Mouse (Mus musculus): ENCODE measurements at regions not wholly inside any gene's neighbourhood (a gene's known extent, or its start where the extent isn't known, plus 50 kb on each side); places are given as distances from the start of the nearest gene placed in this dataset.
"Not testable (repeated sequence)": the region's sequence is repeated elsewhere in the genome, so short reads cannot be mapped to it uniquely, and the experiment has no call there.

DNA sequence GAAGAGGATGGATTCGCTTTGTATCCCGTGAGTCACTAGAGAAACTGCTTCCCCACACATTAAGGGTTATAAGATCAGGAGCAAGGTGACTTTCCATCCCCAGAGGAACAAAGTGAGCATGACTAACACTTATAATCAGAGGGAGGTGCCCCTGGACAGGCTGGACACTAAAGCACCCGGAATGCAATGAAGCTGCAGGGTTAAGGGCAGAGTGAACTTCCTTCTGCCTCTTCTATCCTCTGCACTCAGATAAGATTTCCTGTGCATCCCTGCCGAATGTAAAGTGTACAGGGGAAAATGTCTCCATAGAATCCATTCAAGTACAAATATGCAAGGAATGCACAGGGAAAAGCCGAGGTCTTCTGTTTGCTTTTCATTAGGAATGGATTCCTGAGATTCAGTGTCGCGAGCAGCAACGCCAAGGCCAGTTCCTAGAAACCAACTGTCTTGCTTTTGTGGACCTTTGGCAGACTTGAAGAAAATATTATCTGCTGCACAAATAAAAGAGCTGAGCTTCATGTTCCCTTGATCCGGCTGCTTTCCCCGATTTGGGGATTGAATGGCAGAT is 58.5 kb upstream of the Fbxl7 start:
- no peak for DNase-seq (ENCODE audit: low spot score in 2 of 2)

DNA sequence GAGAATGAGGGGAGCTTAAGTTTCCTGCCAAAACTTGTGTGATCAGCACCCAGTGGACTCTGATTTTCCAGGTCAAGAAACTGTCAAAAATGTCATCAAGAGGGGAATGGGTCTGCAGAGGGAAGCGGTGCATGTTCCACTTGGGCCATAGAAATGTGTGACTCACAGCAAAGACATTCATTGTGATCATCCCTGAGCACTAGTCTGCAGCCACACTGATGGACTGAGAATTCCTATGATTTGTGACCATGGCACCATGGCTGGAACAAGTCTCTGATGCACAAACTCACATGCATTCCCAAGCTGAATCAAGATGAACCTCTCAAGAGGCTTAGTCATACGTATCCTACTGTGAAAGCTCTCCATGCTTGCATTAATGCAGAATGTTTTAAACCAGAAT is 63.6 kb upstream of the Fbxl7 start:
- no peak for DNase-seq (ENCODE audit: low spot score in 2 of 2)

DNA sequence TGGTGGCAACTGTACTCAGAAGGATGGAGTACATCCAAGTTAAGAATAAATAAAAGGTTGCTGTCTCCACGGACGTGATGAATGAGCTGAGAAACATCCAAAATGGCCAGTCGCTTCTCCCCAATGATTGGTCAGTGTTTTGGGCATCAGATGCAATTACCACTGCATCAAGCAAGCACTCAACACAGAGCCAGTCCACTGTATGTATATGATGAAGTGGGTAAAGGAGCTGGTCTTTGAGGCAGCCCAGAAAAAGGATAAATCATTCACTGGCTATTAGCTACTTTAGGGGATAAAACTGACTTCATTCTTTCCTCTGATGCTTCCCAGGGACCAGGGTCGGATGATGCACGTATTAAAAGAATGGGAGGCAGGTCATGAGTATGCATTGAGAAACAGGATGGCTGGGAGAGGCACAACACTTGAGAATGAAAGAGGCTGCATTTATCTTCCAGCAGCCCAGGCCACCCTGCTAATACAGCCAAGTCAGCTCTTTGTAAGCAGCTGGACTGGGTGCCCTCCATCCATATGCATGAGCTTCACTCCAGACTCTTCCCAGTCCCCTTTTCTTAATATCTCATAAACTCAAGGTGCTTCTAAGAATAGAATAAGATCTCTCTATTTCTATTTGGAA is 73.1 kb upstream of the Fbxl7 start:
- DNase-seq (ENCODE audit: low spot score in 2 of 2): no peak

DNA sequence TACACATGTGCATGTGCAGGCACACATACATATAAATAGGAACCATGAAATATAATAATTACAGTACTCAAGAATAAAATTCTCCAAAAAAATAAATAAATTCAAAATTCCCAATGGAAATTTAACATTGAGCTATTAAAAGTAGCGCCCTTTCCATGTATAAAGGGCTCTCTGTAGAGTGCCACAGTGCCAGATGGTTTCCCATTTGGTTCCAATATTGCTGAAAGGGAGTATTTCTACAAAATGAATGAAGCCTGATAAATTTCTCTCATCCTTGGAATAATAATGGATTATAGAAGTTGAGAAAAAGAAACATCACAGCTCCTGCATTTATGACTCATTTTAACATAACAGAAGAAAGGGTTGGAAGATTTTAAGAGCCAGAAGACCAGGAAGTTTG is 75.4 kb upstream of the Fbxl7 start:
- DNase-seq (ENCODE audit: low spot score in 2 of 2): no peak

DNA sequence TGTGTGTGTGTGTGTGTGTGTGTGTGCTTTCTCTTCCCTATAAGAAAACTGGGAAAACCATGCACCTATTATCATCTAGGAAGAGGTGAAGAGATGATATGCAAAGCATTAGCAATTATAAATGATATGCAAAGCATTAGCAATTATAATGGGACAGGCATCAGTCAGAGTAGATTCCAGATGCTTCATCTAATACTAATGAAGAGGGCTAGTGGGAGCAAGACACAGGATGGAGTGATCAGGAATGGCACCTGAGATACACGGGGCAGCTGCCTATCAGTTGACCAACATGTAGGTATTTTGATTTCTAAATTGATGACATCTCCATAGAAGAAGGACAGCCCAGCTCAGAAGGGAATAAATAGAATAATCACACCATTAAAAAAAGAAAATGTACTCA is 97.7 kb upstream of the Fbxl7 start:
- no peak for DNase-seq (ENCODE audit: low spot score in 2 of 2)

DNA sequence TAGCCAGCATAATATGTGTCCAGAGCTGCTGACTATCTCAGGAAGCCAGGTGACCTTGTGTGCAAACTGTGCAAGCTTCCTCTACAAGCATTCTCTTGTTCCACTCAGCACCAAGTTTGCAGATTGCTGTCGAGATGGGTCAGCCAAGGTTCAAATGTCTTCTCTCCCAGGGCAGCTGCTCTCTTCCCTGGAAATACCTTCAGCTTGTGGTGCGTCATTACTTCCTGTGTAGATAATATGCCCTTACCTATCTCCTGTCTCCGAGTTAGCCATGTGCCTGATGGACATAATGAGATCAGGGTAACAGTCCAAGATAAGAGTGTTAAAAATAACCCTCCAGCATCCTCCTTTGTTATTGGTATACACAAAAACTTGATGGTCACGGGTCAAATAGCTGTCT is 113.7 kb upstream of the Fbxl7 start:
- DNase-seq (ENCODE audit: low spot score in 2 of 2): no peak

DNA sequence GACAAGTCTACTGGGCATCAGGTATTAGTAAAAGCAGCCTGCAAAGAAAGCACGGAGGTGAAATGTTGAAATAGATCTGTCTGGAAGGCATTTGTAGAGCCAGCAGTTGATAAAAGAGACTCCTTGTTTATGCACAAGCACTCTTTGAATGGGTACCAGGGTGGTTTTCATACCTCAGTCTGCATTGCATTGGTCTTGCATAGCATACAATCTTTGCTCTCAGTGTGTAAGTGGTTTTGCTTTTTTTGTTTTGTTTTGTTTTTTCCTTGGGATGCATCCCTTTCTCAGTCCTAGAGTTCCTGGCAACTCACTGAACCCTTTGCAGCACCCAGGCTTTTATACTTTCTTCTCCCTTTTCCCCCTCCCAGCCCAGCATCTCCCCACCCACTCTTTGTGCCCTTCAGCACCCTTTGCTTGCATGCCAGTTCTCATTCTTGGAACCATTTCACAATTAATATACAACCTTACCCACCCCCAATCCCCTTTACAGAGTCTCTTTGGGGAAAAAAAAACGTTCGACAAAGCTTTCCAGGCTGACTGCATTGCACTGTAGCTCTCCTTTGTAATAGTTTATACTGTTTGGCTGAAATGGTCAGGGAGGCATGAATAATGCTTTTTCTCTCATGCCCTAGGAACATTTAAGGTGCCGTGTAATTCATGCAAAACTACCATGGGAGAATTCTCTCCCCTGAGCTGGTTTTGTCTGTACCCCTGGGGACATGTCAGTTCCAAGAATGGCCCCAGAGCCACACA is 118.7 kb upstream of the Fbxl7 start:
- no peak for DNase-seq (ENCODE audit: low spot score in 2 of 2)

DNA sequence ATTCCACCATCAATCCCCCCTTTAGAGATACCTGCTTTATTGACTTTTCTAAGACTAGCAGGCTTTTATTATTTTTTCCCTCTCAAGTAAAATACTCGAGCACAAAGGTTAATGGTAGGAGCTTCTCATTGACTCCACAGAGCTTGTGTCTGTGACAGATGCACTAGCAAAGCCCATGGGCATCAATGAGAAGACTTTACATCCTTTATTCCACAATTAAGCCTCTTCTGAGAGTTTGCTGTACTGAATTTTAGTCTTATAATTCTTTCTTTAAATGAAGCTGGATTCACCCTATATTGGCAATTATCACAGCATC is 119.2 kb upstream of the Fbxl7 start:
- no peak for DNase-seq (ENCODE audit: low spot score in 2 of 2)

DNA sequence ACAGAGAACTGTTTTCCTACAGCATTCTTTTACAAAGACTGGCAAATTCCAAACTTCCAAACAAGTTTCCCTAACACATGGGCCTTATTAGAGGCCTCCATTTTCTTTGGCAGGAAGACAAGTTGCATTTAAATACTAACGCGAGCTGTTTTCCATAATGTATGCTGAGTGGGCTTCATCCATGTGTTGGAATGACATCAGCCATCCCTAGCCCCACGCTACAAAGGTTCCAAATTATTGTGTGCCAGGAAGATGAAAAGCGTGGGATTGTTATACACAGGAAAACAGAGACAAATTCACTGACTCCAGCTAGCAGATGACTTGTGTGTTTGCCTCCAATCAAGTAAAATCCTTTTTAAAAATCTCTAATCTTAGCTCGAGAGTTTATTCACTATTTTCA is 125.1 kb upstream of the Fbxl7 start:
- no peak for DNase-seq (ENCODE audit: low spot score in 2 of 2)

DNA sequence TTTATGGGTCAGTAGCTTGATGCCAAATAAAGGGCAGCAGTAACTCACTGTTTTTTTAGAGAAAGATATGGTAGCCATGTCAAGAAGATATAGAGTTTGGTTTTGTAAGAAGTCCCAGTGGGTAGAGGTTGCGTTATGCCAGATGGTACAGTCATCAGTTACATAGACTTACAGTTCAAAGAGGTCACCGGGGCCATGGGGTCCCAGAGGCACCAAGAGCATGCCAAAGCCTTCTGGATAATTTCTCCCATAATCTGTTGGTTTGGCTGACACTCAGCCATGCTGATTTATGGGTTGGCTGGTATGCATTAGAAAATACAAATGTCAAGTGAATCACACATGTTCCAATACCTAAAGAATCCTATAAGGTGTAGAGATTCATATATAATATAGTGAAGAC is 137.9 kb upstream of the Fbxl7 start:
- DNase-seq (ENCODE audit: low spot score in 2 of 2): no peak

DNA sequence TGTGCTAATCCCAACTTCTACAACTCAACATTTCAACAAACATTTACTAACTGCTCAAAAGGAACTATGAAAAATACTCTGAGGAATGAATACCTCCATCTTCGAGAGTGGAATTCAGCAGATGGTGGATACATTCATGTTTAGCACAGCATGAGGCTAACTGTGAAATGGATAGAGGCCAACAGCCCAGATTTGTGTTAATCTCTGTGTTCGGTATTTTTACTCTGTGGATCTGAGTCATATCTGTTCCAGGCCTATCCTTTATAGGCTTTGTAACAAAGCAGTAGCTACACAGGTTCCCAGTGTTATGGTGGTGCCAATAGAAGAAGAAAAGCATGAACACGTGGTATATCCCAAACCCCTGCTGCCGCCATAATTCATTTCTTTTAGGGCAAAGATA is 148.4 kb upstream of the Fbxl7 start:
- peak in 1 of 2 experiments; percentile 13 for DNase-seq (ENCODE audit: low spot score in 2 of 2)

DNA sequence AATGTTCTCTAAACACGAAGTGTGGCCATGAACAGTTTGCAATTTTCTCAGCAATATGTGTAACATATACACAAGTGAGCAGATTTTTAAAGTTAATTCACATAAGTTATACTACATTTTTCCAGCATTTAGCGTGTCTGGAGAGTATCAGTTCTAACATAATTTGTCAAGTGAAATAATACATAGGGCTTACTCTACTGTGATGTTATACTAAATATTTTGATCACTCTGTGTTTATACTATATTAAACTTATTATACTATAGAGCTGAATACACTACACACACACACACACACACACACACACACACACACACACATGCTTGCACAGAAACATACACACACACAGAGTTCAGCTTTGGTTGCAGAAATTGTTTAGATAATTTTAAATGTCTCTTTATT is 155.3 kb upstream of the Fbxl7 start:
- no peak for DNase-seq (ENCODE audit: low spot score in 2 of 2)

DNA sequence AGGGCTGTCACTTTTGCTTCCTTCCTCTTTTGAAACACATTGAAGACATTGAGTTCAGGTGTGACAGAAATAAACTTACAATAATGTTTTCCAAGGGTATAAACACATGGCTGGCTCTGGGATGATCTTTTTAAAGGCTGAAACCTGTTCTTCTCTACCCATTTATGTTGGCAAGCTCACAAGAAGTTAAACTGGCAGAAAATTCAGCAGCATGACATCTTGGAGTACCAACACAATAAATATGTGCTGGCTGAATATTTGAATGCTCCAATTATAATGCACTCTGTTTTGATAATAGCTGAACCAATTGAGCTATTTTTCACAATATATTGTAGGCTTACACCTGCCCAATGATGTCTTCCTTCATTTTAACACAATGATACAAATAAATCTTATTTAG is 168.1 kb upstream of the Fbxl7 start:
- DNase-seq (ENCODE audit: low spot score in 2 of 2): no peak

DNA sequence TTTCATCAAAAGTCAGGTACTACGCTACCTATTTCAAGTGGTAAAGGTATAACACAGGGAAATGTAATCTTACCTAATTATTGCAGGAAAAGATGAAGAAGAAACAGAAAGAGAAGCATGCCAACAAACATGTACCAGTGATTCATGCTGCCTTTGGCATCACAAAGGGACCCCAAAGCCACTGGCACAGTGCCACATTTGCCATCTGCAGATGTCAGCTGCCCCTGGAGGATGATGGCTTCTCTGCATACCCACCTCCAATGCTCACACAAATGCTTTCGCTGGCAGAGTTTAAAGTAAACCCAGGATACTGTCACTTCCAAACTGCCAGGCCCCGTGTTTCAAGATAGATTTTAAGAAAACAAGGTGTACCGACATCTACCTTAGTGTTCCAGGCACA is 168.6 kb upstream of the Fbxl7 start:
- DNase-seq (ENCODE audit: low spot score in 2 of 2): peak in 1 of 2 experiments; percentile 14

DNA sequence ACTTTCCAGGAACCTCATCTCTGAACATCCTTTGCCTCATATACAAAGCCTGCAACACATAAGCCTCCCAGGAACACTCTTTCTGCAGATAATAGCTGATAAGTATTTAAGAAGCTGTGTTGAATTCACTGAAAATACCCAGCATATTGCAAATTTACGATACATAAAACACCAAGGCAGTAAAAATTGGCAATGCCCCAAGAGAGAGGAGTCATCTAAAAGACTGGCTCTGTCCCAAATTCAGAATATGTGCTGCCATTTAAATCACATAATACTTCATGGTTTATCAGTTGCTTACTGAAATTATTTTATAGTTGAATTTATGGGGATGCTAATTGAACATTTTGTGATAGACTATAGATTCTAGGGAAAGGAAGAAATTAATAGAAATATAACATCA is 172.3 kb upstream of the Fbxl7 start:
- no peak for DNase-seq (ENCODE audit: low spot score in 2 of 2)

DNA sequence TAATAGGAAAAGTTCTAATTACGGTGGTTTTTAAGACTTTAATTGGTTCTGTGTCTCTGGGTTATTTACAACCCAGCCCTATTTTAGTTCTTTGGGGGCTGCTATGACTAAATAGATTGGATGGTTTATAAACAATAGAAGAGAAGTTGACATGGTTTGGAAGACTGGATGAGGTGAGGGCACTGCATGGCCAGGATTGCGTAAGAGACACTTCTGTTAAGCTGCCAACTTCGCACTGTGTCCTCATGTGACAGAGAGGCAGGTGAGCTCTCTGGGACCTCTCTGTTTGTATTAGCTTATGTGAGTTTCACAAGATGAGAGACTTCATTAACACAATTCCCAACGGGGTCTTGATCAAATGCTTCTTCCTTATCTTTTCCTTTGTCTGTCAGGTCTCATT is 182.5 kb upstream of the Fbxl7 start:
- DNase-seq (ENCODE audit: low spot score in 2 of 2): no peak

DNA sequence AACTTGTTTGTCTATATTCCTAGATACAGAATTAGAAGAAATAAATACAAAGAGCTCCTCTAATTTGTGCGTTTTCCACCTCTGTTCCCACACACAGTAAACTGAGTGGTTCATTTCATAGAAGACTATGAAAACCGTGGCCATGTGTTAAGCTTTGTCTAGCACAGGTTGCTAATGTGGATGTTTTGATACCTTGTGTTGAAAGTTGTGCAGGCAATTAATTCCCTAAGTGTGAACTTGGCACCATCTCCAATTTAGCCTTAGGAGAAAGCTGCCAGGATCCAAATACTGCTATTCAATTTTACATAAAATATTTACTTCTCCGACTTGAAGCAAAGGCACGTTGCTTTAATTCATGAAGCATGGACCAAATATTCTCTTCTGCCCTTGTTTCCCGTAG is 187.4 kb upstream of the Fbxl7 start:
- no peak for DNase-seq (ENCODE audit: low spot score in 2 of 2)

DNA sequence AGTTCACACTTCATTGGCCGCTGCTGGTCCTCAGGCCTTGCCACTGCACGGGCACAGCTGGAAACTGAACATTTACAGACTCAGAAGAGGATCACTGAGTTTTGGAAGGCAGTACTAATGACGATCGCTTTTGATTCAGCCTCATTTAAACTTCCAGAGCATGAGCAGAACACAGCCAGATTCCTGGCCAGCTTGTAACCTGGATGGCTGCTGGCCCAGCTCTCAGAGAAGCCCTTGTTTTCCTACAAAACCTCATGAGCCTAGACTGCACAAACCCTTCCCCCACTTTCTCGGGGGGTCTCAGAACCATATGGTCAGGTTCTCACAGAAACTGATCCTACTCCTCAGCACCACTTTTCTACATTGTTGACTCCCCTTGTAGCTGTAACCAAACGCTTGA is 188.2 kb upstream of the Fbxl7 start:
- DNase-seq (ENCODE audit: low spot score in 2 of 2): no peak

DNA sequence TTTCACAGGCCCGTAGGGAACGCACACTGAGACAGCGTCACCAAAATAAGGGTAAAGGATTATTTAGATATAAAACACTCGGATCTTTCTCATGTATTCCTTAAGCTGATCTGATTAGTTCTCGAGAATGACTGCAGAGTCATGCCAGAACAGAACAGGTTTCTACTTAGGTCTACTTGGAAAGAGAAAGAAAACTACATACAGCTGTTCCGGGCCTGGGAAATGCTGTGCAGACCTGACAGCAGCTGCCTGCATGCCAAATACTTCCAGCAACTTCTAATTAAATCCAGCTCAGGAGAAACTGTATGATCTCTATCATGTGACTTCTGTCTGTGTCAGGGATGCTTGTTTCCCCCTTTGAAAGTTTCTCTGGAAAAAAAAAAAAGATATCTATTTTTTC is 193.8 kb upstream of the Fbxl7 start:
- no peak for DNase-seq (ENCODE audit: low spot score in 2 of 2)

DNA sequence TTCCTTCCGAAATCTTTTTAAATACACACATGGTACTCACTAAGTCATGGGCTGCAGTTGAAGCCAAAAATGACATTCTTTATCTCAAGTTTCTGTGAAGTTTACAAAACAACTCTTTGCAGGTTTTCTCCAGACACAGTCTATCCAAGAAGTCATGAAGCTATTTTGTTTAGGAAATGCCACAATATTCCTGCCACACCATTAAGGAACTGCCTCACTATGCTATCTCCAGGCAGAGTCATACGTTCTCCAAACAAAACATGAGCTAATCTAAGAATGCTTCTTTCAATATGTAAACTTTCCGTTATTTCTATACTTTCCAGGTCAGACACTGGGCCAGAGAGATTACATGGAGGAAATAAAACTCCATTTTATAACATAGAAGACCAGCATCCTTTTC is 198.7 kb upstream of the Fbxl7 start:
- no peak for DNase-seq (ENCODE audit: low spot score in 2 of 2)

DNA sequence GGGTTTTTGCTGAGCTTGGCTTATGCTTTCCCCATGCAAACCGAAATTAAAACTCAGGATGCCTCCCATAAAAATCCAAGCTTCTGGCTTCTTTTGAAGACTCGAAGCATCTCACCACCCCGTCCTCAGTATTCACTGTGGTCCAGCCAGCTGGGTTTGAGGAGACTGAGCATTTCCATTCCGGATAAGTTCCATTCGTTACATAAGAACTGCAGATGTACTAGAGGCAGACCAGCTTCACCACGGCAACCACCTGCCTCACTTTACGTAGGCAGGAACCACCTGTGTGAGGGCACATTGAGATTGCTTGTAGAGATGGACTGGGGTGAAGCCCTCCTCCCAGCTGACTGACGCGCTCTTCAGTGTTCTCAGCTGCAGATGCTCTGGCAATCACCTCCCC is 199.9 kb upstream of the Fbxl7 start:
- DNase-seq (ENCODE audit: low spot score in 2 of 2): peak in 1 of 2 experiments; percentile 5

DNA sequence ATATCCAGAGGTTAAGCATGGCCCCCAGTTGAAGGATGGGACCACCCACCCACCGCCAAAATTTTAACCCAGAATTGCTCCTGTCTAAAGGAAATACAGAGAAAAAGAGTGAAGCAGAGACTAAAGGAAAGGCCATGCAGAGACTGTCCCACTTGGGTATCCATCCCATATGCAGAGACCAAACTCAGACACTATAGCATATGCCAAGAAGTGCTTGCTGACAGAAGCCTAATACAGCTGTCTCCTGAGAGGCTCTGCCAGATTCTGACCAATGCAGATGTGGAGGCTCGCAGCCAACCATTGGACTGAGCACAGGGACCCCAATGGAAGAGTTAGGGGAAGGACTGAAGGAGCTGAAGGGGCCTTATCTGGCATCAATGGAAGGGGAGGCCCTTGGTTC is 206.2 kb upstream of the Fbxl7 start:
- DNase-seq (ENCODE audit: low spot score in 2 of 2): not testable (repeated sequence)

DNA sequence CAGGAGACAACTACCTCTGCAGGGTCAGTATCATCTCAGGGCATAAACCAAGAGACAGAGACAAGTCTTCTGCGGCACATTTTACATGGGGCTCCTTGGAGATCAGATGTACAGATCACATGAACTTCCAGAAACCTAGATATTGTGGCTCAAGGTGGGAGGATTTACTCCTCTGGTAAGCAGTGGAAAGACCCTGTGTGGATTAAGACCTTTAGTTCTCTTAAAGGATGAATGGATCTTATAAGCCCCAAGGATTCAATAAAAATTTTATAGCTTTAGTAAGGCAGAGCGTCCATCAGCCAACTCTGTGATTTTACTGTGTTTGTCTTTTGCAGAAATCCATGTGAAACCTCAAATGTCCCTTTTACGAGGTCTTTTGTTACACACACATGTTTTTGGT is 213.8 kb upstream of the Fbxl7 start:
- no peak for DNase-seq (ENCODE audit: low spot score in 2 of 2)

DNA sequence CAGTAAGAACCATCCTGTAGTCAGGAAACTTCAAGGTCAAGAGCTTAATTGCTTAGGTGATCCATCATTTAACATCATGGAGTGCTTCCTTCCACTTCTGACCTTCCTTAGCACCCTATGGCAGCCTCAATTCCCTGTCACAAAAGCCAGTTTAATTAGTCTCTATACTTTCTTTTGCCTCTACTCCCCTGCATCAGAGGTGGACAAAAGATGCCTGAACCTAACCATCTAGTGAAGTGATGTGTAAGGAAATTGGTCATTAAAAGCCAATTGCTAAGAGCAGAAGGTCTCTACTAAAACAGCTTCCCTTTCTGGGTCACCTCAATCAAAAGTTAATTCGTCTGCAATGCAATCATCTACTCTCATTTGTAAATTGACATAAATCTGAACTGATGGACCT is 234.3 kb upstream of the Fbxl7 start:
- DNase-seq (ENCODE audit: low spot score in 2 of 2): no peak

Data from frontal cortex, postnatal 10 days (tissue).